Mouse (Mus musculus) cerebellum, adult 11 months (tissue): ENCODE data around the gene Faf2.

ENCODE experiments used
- DNase-seq: peaks from one replicate; pipeline ENCODE4 v3.0.0; 2022

Gene Faf2

DNA sequence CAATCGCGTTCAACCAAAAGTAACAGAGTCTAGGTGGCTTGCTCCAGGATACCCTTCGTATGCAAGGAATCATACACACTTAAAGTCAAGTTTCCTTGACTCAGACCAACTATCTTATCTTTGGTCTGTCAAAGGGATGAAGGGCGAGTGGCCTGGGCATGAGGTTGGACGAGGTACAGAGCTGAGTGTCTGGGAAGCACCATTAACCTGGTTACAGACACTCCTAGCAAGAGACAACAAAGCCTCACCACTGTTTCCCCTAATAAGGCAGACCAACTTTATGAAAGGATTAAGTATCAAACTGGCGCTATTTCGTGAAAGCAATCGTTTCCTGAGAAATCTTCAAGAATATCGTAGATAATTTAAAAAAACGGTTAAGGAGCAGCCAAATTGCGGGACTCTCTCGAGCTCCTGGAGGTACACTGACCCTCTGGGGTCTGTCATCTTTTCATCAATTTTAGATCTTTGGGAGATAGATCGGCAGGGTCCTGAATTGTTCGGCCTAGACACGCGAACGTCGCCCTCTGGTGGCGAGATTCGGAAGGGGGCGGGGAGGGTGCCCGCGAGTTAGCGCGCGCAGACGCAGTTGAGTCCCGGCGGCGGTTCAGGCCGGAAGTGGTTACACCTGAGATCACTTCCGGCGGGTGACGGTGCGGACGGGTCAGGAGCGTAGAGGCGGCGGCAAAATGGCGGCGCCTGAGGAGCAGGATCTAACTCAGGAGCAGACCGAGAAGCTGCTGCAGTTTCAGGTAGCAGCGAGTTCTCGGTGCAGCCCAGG lies at the start of gene Faf2:
Gene Faf2 (plus strand): TSS at position 630 of the 778 bp plus-strand sequence.
- DNase-seq, result peak; percentile 98

GRCm38 (mm10) chr13:54572621-54573020 lies 49.0 kb upstream of the Faf2 start:
- no peak for DNase-seq

DNA sequence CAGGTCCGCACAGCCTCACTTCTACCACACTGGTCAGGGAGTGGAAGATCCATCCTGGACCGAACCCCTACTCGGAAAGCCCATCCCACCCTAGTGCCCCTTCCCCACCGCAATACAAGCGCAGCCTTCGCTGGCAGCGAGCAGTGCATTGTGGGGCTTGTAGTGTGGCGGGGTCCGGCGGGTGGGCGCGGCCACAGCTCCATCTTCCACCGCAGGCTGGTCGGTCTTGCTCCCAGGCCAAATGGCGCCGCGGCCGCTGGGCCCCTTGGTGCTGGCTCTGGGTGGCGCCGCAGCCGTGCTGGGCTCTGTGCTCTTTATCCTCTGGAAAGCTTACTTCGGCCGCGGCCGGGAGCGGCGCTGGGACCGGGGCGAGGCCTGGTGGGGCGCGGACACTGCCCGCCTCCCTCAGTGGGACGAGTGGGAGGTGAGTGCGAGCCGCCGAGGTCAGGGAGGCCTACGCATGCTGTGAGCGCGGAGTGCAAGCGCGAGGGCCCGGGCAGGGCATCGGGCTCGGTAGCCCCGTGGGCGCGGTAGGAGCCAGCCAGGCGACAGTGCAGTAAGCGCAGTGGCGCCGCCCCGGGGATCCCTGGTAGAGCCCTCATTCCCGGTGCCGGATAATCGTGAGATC lies 46.6 kb upstream of the Faf2 start, which contains the start of gene Arl10:
Gene Arl10 (plus strand): TSS at position 162 of the 628 bp plus-strand sequence.
- DNase-seq, result peak; percentile 61

- no peak for DNase-seq
Measured at GRCm38 (mm10) chr13:54575489-54575888, 46.1 kb upstream of the Faf2 start.

DNA sequence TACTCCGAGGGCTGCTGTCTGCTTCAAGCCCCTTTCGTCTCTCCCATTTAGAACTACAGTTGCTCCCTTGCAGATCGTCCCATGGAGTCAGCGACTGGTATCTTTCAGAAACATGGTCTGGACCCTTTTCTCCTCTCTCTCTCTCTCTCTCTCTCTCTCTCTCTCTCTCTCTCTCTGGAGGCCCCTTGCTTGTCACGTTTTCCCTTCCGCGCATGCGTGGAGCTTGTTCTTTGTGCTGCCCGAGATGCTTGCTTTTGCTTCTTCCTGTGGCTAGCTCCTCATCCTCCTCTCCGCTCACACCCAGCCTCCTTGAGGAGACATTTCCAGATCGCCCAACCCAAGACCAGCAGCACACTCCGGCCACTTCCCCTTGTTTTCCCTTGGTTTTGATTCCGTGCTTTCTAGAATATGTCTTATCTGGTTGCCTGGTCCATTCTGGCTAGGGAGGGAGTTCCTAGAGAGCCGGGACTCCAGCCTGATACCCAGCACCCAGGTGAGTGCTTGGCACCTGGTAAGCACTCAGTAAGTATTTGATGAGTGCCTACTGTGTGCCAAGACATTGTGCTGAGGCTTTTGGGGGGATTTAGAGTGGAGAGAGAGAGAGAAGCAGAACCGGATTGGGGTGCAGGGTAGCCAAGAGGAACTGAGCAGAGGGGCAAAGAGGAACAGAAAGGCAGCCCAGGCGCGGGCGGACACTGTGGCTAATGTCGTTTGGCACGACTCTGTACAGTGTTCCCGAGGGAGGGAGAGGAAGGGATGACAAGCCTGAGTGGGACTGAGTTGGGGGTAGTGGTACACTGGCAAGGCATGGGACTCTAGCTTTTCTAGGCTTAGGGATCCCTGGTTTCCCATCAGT lies 43.7 kb upstream of the Faf2 start:
- no peak for DNase-seq

DNA sequence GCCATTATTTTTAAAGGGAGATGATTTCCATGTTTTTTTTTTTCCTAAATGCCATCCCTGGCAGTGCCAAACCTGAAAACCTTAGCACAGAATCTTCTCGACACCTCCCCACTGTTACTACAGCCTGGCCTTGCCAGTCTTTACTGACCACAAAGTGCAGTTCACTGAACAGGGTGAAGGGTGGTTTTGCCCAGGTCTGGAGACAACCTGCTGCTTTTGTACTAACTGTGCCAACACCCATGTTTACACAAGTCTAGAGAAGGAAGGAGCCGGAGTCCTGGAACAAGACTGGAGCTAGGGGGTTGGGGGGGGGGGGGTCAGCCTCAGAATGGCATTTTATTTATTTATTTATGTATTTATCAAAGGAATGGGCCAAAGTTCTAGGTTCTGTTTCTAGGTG lies 40.2 kb upstream of the Faf2 start:
- DNase-seq, result no peak

GRCm38 (mm10) chr13:54582126-54582525 lies 39.5 kb upstream of the Faf2 start:
- DNase-seq, result no peak

- DNase-seq, result no peak
Measured at GRCm38 (mm10) chr13:54582860-54583259, 38.7 kb upstream of the Faf2 start.

- no peak for DNase-seq
Measured at GRCm38 (mm10) chr13:54585831-54586230, 35.8 kb upstream of the Faf2 start.

GRCm38 (mm10) chr13:54589414-54589995 lies 32.1 kb upstream of the Faf2 start:
- no peak for DNase-seq

DNA sequence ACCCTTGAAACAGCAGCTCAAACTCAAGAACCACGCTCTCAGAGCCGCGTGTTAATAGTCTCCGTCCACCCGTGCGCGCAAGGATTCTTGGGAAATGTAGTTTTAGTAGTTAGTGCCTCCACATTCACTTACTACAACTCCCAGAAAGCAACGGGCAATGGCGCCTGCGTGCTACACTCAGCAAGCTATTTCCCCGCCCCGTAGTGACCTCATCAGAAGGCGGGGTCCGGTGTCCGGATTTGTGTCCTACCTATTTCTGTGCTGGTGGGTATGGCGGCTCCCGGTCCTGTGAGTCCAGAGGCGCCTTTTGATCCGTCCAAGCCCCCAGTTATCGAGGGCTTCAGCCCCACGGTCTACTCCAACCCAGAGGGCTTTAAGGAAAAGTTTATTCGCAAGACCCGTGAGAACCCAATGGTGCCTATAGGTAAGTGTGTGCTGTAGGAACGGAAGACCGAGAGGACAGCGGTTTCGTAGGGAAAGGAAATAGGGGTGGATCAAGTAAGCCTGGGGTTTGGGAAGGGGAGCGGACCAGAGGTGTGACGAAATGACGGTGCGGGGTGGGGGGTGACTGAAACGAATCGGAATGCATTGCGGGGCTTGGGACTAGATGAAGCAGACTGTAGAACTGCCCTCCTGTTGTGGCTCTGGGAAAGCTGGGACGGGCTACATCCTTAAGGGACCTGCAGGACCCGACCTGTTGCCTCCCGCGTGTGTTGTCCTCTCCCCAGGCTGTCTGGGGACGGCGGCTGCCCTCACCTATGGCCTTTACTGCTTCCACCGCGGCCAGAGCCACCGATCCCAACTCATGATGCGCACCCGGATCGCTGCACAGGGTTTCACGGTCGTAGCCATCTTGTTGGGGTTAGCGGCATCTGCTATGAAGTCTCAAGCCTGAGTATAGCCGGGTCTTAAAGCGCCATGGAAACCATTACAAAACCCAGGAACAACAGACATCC lies 31.3 kb upstream of the Faf2 start, which contains the start of the genes Nop16 and Higd2a:
Gene Nop16 (minus strand): TSS at position 95 of the 956 bp plus-strand sequence.
Gene Higd2a (plus strand): TSS at position 212 of the 956 bp plus-strand sequence.
- DNase-seq, result peak; percentile 95

DNA sequence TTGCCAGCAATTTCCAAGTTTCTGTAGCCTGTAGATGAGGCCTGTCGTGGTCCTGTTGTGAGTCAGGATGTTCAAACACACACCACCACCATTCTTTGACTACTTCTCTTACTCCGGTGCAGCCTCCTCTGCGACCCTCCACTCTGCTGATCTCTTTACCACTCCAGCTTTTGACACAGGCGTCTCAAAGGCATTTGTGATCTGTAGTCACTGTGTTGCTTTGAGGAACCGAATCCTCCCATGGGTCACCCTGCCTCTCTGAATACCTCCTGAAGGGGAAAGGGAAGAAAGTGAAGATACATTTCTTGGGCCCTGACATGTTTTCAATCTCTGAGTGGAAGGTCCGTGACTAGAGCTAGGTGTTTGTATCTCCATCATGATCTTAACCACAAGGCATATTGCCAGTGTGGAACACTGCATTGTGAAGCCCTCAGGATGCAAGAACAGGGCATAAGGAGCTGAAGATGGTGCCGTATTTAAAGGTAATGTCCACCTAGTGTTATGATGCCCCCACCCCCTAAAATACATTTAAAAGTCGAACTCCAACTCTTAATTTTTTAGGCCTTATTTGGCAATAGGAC lies 29.7 kb upstream of the Faf2 start:
- DNase-seq, result no peak

DNA sequence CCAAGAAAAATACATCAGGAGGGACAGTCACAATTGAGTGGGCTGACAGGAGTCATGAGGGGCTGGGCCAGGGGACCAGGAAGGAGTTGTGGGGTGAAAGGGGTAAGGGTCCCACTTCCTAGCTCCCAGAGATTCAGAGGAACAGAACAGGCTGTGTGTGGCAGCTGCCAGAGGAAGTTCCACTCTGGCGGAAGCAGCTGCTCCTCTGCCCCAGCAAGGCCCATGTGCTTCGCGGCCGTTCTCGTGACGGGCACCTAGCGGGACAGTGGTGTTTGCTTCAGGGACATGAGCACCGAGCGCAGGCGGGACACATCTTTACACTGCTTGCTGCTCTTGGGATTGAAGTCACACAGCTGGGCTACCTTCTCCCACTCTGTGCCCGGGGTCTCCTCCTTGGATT lies 28.0 kb upstream of the Faf2 start:
- DNase-seq, result no peak

GRCm38 (mm10) chr13:54596107-54596690 lies 25.4 kb upstream of the Faf2 start:
- no peak for DNase-seq

GRCm38 (mm10) chr13:54596870-54597269 lies 24.7 kb upstream of the Faf2 start:
- no peak for DNase-seq

GRCm38 (mm10) chr13:54598622-54599143 lies 22.9 kb upstream of the Faf2 start:
- DNase-seq, result no peak

DNA sequence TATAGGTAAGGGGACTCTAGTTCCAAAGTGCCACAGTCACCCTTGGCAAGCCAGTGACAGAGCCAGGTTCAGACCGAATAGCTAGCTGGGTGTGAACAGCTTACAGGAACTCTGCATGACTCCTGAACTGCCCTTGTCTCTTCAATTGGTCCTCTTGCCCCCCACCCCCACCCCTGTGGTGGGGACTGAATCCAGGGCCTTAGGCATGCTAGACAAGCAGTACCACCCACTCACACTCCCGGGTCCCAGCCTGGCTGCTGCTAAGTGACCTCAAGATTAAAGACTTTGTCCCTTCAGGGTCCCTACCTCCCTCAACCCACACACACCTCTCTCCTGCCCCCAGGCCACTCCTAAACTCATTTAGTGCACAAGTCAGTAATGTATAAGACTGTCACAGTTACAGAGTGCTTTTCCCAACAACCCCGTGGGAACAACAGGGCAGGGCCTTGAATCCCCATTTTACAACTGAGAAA lies 18.9 kb upstream of the Faf2 start:
- DNase-seq, result no peak

DNA sequence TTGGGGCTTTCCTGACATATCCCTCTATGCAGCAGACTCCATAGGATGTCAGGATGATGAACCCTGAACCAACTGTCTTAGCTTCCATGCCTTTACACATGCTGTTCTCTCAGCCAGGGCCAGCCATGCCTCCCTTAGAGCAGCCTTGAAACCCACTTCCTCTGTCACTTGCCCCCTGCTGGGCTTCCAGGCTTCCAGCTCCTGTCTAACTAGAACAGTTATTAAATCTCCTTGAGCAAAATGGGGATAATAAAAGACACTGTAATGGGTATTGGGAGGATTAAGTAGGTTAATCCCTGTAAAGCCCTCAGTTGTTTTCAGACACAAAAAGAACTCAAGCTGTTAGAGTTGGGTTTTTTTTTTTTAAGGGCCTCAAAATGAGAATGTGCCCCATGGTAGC lies 18.1 kb upstream of the Faf2 start:
- DNase-seq, result no peak

GRCm38 (mm10) chr13:54604221-54604620 lies 17.4 kb upstream of the Faf2 start:
- no peak for DNase-seq

DNA sequence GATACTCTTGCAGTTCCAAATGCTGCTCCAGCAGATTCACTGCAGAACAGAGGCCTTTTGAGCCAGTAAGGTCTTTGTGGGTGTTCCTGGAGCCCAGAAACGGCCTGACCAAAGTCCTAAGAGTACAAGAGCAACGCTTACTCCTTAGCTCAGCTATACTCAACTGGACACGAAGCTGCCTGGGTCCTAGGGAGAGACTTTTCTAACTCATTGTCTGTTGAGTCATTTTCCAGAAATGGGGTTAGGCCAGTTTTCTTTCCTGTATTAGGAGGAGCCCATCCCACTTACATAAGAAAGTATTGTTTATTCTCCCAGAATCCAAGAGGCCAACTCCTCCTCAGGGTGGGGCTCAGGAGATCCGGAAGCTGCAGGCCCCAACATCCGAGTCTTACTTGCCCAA lies 16.2 kb upstream of the Faf2 start:
- no peak for DNase-seq

- no peak for DNase-seq
Measured at GRCm38 (mm10) chr13:54607204-54607603, 14.4 kb upstream of the Faf2 start.
